Mouse (Mus musculus) heart, embryonic 14.5 days (tissue): ENCODE results near the gene Hist1h2bl. TPM values are rescaled to one million over a fixed set of nuclear protein-coding genes. Genes with fewer than 3 reads are reported as not detected.

Experiments used
- ATAC-seq: fragments of 200-750 bp; cut with Nextera tagmentation; 2 replicates; pipeline ENCODE4 v1.8.0; 2017; ENCODE audit warnings: low read depth, moderate TSS enrichment; ENCODE audit not compliant: insufficient number of reproducible peaks, insufficient read depth, low FRiP score
- H3K27ac ChIP-seq, 2 experiments: fragments of 200-500 bp in 1 of 2; fragments of 300-500 bp in 1 of 2; sonication (generic) in 1 of 2; replicated peaks in 1 of 2; 2 replicates each; pipeline ENCODE4 v1.5.1; 2012 to 2014; ENCODE audit warnings: low read depth in 2 of 2, low read length in 2 of 2, control low read depth in 1 of 2, mild to moderate bottlenecking in 1 of 2, mixed read lengths in 1 of 2; ENCODE audit not compliant: control insufficient read depth in 1 of 2, insufficient read depth in 1 of 2
- H3K27me3 ChIP-seq: fragments of 300-500 bp; sonication (generic); 2 replicates; pipeline ENCODE4 v1.6.1; 2014; ENCODE audit warnings: mild to moderate bottlenecking, low read length, control low read depth; ENCODE audit not compliant: control insufficient read depth, insufficient read depth
- H3K36me3 ChIP-seq: fragments of 300-500 bp; sonication (generic); 2 replicates; pipeline ENCODE4 v1.6.1; 2014; ENCODE audit warnings: mild to moderate bottlenecking, control low read depth, low read length, mixed read lengths; ENCODE audit not compliant: control insufficient read depth, insufficient read depth
- H3K4me1 ChIP-seq, 2 experiments: fragments of 200-500 bp in 1 of 2; fragments of 300-500 bp in 1 of 2; sonication (generic) in 1 of 2; 2 replicates each; pipeline ENCODE4 v1.6.1; 2012 to 2014; ENCODE audit warnings: low read length in 2 of 2, control low read depth in 1 of 2, mixed read lengths in 1 of 2; ENCODE audit not compliant: control insufficient read depth in 2 of 2, insufficient read depth in 2 of 2
- H3K4me2 ChIP-seq: fragments of 300-500 bp; sonication (generic); 2 replicates; pipeline ENCODE4 v1.6.1; 2014; ENCODE audit warnings: mild to moderate bottlenecking, low read length
- H3K4me3 ChIP-seq, 2 experiments: fragments of 200-500 bp in 1 of 2; fragments of 300-500 bp in 1 of 2; sonication (generic) in 1 of 2; 2 replicates each; pipeline ENCODE4 v1.5.1; 2012 to 2014; ENCODE audit warnings: low read length in 2 of 2, mild to moderate bottlenecking in 2 of 2, control low read depth in 1 of 2, low read depth in 1 of 2, moderate library complexity in 1 of 2; ENCODE audit not compliant: control insufficient read depth in 1 of 2, insufficient read depth in 1 of 2
- H3K9ac ChIP-seq: fragments of 300-500 bp; sonication (generic); 2 replicates; pipeline ENCODE4 v1.6.1; 2014; ENCODE audit warnings: mild to moderate bottlenecking, low read length
- H3K9me3 ChIP-seq: fragments of 300-500 bp; sonication (generic); 2 replicates; pipeline ENCODE4 v1.6.1; 2016; ENCODE audit warnings: low read length, control low read depth; ENCODE audit not compliant: control insufficient read depth
- WGBS: fragments of 180-500 bp; shearing (Covaris S2); extraction: QIAGEN DNeasy Blood & Tissue Kit; methylation state at CpG from one replicate; pipeline ENCODE4 v1.1.7; 2014; 5-methylcytosine and 5-hydroxymethylcytosine counted together
- polyA plus RNA-seq: library from polyadenylated mRNA; unstranded; fragments of >200 nt; fragmentation: Nextera tagmentation; extraction: Ambion mirVana; gene quantifications from 2 replicates; pipeline ENCODE4 v1.2.1, GENCODE M21; 2014

Hist1h2bl gene
- polyA plus RNA-seq, 1 experiment from 2014 or later = 1.4 TPM

- H3K4me1 ChIP-seq = peaks cover 0 to 6% of the 10 kb centered on the region in 2 experiments; a peak in 1 of 4 replicates
- WGBS = under 1% methylated on average over 21 of the region's 21 CpGs
- peak; percentile 64 for ATAC-seq
Measured at GRCm38 (mm10) chr13:21734010-21734905, 18.3 kb upstream of the Hist1h2bl start.

GRCm38 (mm10) chr13:21733466-21733865 is 17.5 kb upstream of the Hist1h2bl start:
- no peak for ATAC-seq
- WGBS = 76% methylated on average over 5 of the region's 5 CpGs
- no peaks in the 10 kb centered on the region for H3K36me3 ChIP-seq

More at GRCm38 (mm10) chr13:21734010-21734905, 18.3 kb upstream of the Hist1h2bl start:
- Histone ChIP-seq H3K9me3 (no peaks in the 10 kb centered on the region), H3K27me3 (no peaks in the 10 kb centered on the region), H3K36me3 (no peaks in the 10 kb centered on the region), H3K4me3 (peak overlapping the region; percentile 47 to 51), H3K4me2 (peak overlapping the region; percentile 73), H3K9ac (peak overlapping the region; percentile 79), H3K27ac (peak overlapping the region; percentile 80 to 92)

GRCm38 (mm10) chr13:21729544-21729943 is 13.6 kb upstream of the Hist1h2bl start:
- ATAC-seq = no peak
- H3K36me3 ChIP-seq = no peaks in the 10 kb centered on the region
- no peak overlapping the region for H3K27ac ChIP-seq
- no peaks in the 10 kb centered on the region for H3K27me3 ChIP-seq
- H3K4me3 ChIP-seq = no peak overlapping the region
- no peaks in the 10 kb centered on the region for H3K9me3 ChIP-seq
- H3K4me2 ChIP-seq = no peak overlapping the region
- no peak overlapping the region for H3K9ac ChIP-seq
- 48% methylated on average over 1 of the region's 1 CpGs for WGBS
- peaks cover 0 to 2% of the 10 kb centered on the region in 2 experiments; a peak in 1 of 4 replicates for H3K4me1 ChIP-seq

More at GRCm38 (mm10) chr13:21733466-21733865, 17.5 kb upstream of the Hist1h2bl start:
- Histone ChIP-seq H3K4me1 (peaks cover 0 to 6% of the 10 kb centered on the region in 2 experiments; a peak in 1 of 4 replicates), H3K9ac (no peak overlapping the region; the same call in 1 of the 2 replicates), H3K4me2 (no peak overlapping the region), H3K4me3 (no peak overlapping the region), H3K27ac (peak overlapping the region in 1 of 2 experiments; percentile 92; a peak in 2 of 4 replicates), H3K27me3 (no peaks in the 10 kb centered on the region), H3K9me3 (no peaks in the 10 kb centered on the region)

GRCm38 (mm10) chr13:21727948-21728572 is 12.1 kb upstream of the Hist1h2bl start:
- no peak for ATAC-seq

GRCm38 (mm10) chr13:21722993-21723836 is 7.3 kb upstream of the Hist1h2bl start:
- H3K27me3 ChIP-seq = no peaks in the 10 kb centered on the region

More at GRCm38 (mm10) chr13:21727948-21728572, 12.1 kb upstream of the Hist1h2bl start:
- Histone ChIP-seq H3K4me1 (no peaks in the 10 kb centered on the region), H3K4me2 (no peak overlapping the region), H3K4me3 (no peak overlapping the region), H3K9me3 (no peaks in the 10 kb centered on the region), H3K36me3 (no peaks in the 10 kb centered on the region), H3K27me3 (no peaks in the 10 kb centered on the region), H3K27ac (no peak overlapping the region), H3K9ac (no peak overlapping the region)
- WGBS = 35% methylated on average over 9 of the region's 11 CpGs

GRCm38 (mm10) chr13:21722373-21722925 is 6.5 kb upstream of the Hist1h2bl start:
- Histone ChIP-seq H3K4me3 (peak overlapping the region; percentile 41 to 42), H3K9me3 (no peaks in the 10 kb centered on the region), H3K4me1 (peaks cover 2 to 12% of the 10 kb centered on the region in 2 experiments), H3K27ac (peak overlapping the region; percentile 80 to 84), H3K27me3 (no peaks in the 10 kb centered on the region), H3K9ac (peak overlapping the region; percentile 64), H3K36me3 (no peaks in the 10 kb centered on the region), H3K4me2 (peak overlapping the region; percentile 66)
- no peak for ATAC-seq
- WGBS = 5% methylated on average over 11 of the region's 11 CpGs

More at GRCm38 (mm10) chr13:21722993-21723836, 7.3 kb upstream of the Hist1h2bl start:
- Histone ChIP-seq H3K9ac (peak overlapping the region; percentile 64; the same call in 1 of the 2 replicates), H3K36me3 (no peaks in the 10 kb centered on the region), H3K4me2 (peak overlapping the region; percentile 66), H3K9me3 (no peaks in the 10 kb centered on the region), H3K4me3 (no peak overlapping the region), H3K4me1 (peaks cover 2 to 10% of the 10 kb centered on the region in 2 experiments), H3K27ac (no peak overlapping the region)
- no peak for ATAC-seq
- WGBS = 46% methylated on average over 5 of the region's 5 CpGs
